Mouse (Mus musculus) kidney, postnatal 25 days (tissue): ENCODE measurements around the gene Hist1h1b.
"Not testable (repeated sequence)": the region's sequence is repeated elsewhere in the genome, so short reads cannot be mapped to it uniquely, and the experiment has no call there.

Experiments used
- DNase-seq, 2 experiments: peaks; one replicate each; pipeline ENCODE4 v3.0.0; 2021; ENCODE audit warnings: mixed read lengths in 2 of 2

Gene Hist1h1b

GRCm38 (mm10) chr13:21781639-21782038 is 1.2 kb upstream of the Hist1h1b start:
- no peak for DNase-seq

- no peak for DNase-seq
Measured at GRCm38 (mm10) chr13:21781021-21781555, 663 bp upstream of the Hist1h1b start.

- DNase-seq = peak; percentile 74 to 84
Measured at GRCm38 (mm10) chr13:21778814-21779766, 1.3 kb downstream of the Hist1h1b start.

- no peak for DNase-seq
Measured at GRCm38 (mm10) chr13:21755707-21756106, 24.7 kb downstream of the Hist1h1b start.

GRCm38 (mm10) chr13:21754294-21755001 is 26.0 kb downstream of the Hist1h1b start:
- not testable (repeated sequence) for DNase-seq

GRCm38 (mm10) chr13:21753524-21754285 is 26.7 kb downstream of the Hist1h1b start, which contains the start of the genes Hist1h2ak and Hist1h2bn:
TSS of gene Hist1h2ak (minus strand) at chr13:21753827.
TSS of gene Hist1h2bn (plus strand) at chr13:21754123.
- peak; percentile 53 to 62 for DNase-seq

- no peak for DNase-seq
Measured at GRCm38 (mm10) chr13:21753051-21753523, 27.3 kb downstream of the Hist1h1b start.

- DNase-seq = no peak
Measured at GRCm38 (mm10) chr13:21752356-21752755, 28.1 kb downstream of the Hist1h1b start.

- no peak for DNase-seq
Measured at GRCm38 (mm10) chr13:21751827-21752226, 28.6 kb downstream of the Hist1h1b start.

- DNase-seq = no peak
Measured at GRCm38 (mm10) chr13:21751417-21751816, 29.0 kb downstream of the Hist1h1b start.

- peak; percentile 83 to 91 for DNase-seq
Measured at GRCm38 (mm10) chr13:21750159-21751017, 30.0 kb downstream of the Hist1h1b start, which contains the start of gene Hist1h4k. TSS of gene Hist1h4k (minus strand) at chr13:21750505.

- no peak for DNase-seq
Measured at GRCm38 (mm10) chr13:21749387-21750158, 30.9 kb downstream of the Hist1h1b start.

- DNase-seq = no peak
Measured at GRCm38 (mm10) chr13:21745006-21745405, 35.4 kb downstream of the Hist1h1b start.

GRCm38 (mm10) chr13:21734906-21735767 is 45.3 kb downstream of the Hist1h1b start, which contains the start of gene Hist1h4j:
TSS of gene Hist1h4j (plus strand) at chr13:21735064.
- peak; percentile 70 to 78 for DNase-seq

- peak; percentile 74 to 81 for DNase-seq
Measured at GRCm38 (mm10) chr13:21734010-21734905, 46.2 kb downstream of the Hist1h1b start.

GRCm38 (mm10) chr13:21733466-21733865 is 47.0 kb downstream of the Hist1h1b start:
- DNase-seq = no peak
